Mouse (Mus musculus) limb, embryonic 14.5 days (tissue): ENCODE data around the gene Atp1b4. TPM values are rescaled to one million over a fixed set of nuclear protein-coding genes. Genes with fewer than 3 reads are reported as not detected.

Experiments
- ATAC-seq: fragments of 200-750 bp; cut with Nextera tagmentation; 2 replicates; pipeline ENCODE4 v1.8.0; 2017; ENCODE audit warnings: low read depth, moderate number of reproducible peaks, moderate TSS enrichment; ENCODE audit not compliant: low FRiP score
- DNase-seq: peaks from one replicate; pipeline ENCODE4 v3.0.0-alpha.2; 2015; ENCODE audit warnings: low spot score
- H3K27ac ChIP-seq: fragments of 300-500 bp; sonication (generic); replicated peaks from 2 replicates; pipeline ENCODE4 v1.5.1; 2014; ENCODE audit warnings: low read depth, mild to moderate bottlenecking, low read length, moderate library complexity, mixed read lengths
- H3K27me3 ChIP-seq: fragments of 300-500 bp; sonication (generic); 2 replicates; pipeline ENCODE4 v1.6.1; 2014; ENCODE audit warnings: low read length, mixed read lengths; ENCODE audit not compliant: control insufficient read depth, insufficient read depth
- H3K36me3 ChIP-seq: fragments of 300-500 bp; sonication (generic); 2 replicates; pipeline ENCODE4 v1.6.1; 2014; ENCODE audit warnings: mild to moderate bottlenecking, low read length, moderate library complexity, mixed read lengths; ENCODE audit not compliant: control insufficient read depth, insufficient read depth
- H3K4me1 ChIP-seq: fragments of 300-500 bp; sonication (generic); 2 replicates; pipeline ENCODE4 v1.6.1; 2014; ENCODE audit warnings: antibody characterized with exemption, low read length, mixed read lengths; ENCODE audit not compliant: control insufficient read depth, insufficient read depth
- H3K4me2 ChIP-seq: fragments of 300-500 bp; sonication (generic); replicated peaks from 2 replicates; pipeline ENCODE4 v1.6.1; 2014; ENCODE audit warnings: low read depth, mild to moderate bottlenecking, low read length, moderate library complexity; ENCODE audit not compliant: severe bottlenecking
- H3K4me3 ChIP-seq: fragments of 300-500 bp; sonication (generic); replicated peaks from 2 replicates; pipeline ENCODE4 v1.5.1; 2014; ENCODE audit warnings: low read length
- H3K9ac ChIP-seq: fragments of 300-500 bp; sonication (generic); 2 replicates; pipeline ENCODE4 v1.6.1; 2014; ENCODE audit warnings: mild to moderate bottlenecking, low read depth, low read length, moderate library complexity; ENCODE audit not compliant: severe bottlenecking
- H3K9me3 ChIP-seq: fragments of 300-500 bp; sonication (generic); 2 replicates; pipeline ENCODE4 v1.6.1; 2016; ENCODE audit warnings: low read length; ENCODE audit not compliant: control insufficient read depth
- POLR2A ChIP-seq: fragments of 200-500 bp; IDR thresholded peaks from 2 replicates; pipeline ENCODE4 v1.8.0; 2012; ENCODE audit warnings: inconsistent platforms, mild to moderate bottlenecking, moderate library complexity, borderline replicate concordance; ENCODE audit not compliant: insufficient read depth, insufficient read length; ENCODE audit errors: extremely low read depth
- WGBS: fragments of 180-500 bp; shearing (Covaris S2); extraction: QIAGEN DNeasy Blood & Tissue Kit; methylation state at CpG from one replicate; pipeline ENCODE4 v1.1.7; 2014; 5-methylcytosine and 5-hydroxymethylcytosine counted together
- polyA plus RNA-seq, 2 experiments: library from polyadenylated mRNA; depleted of rRNA in 1 of 2; stranded (reverse) in 1 of 2; unstranded in 1 of 2; fragments of >200 nt; fragmentation: Nextera tagmentation in 1 of 2; extraction: Ambion mirVana in 1 of 2; gene quantifications; 2 replicates each; pipeline versions ENCODE4 v1.2.1 to v1.2.3; 2012 to 2014

The Atp1b4 gene
- polyA plus RNA-seq (2012; rRNA removed) (3.5 and 5.5 TPM in 2 replicates), polyA plus RNA-seq (2014; fragmentation: Nextera tagmentation; extraction: Ambion mirVana) (5.3 and 7.0 TPM in 2 replicates)

- Histone ChIP-seq H3K4me1 (no peaks in the 10 kb centered on the region), H3K9me3 (no peaks in the 10 kb centered on the region), H3K27ac (no peak within 1 kb of the TSS), H3K27me3 (no peaks in the 10 kb centered on the region), H3K4me2 (no peak within 1 kb of the TSS), H3K9ac (no peak within 1 kb of the TSS), H3K4me3 (no peak within 1 kb of the TSS), H3K36me3 (no peaks in the 10 kb centered on the region)
- WGBS: 88% methylated on average over 8 of the region's 8 CpGs
- TF ChIP-seq POLR2A: no peak
- DNase-seq (no peak), ATAC-seq (no peak)
Observed at GRCm38 (mm10) chrX:38315884-38316283, at the start of gene Atp1b4. Gene Atp1b4 (plus strand): TSS chrX:38316184.

- H3K4me3 ChIP-seq: no peak overlapping the region
- 52% methylated on average over 4 of the region's 4 CpGs for WGBS
- no peak overlapping the region for H3K27ac ChIP-seq
- no peaks in the 10 kb centered on the region for H3K27me3 ChIP-seq
- no peak overlapping the region for H3K9ac ChIP-seq
- no peak for TF ChIP-seq POLR2A
- H3K36me3 ChIP-seq: no peaks in the 10 kb centered on the region
- no peak for DNase-seq
- no peak for ATAC-seq
- H3K4me2 ChIP-seq: no peak overlapping the region
- no peaks in the 10 kb centered on the region for H3K4me1 ChIP-seq
- no peaks in the 10 kb centered on the region for H3K9me3 ChIP-seq
Observed at GRCm38 (mm10) chrX:38308597-38308996, 7.4 kb upstream of the Atp1b4 start.

GRCm38 (mm10) chrX:38311054-38311453, 4.9 kb upstream of the Atp1b4 start:
- DNase-seq: no peak

GRCm38 (mm10) chrX:38312910-38313625, 2.9 kb upstream of the Atp1b4 start:
- H3K4me2 ChIP-seq: no peak overlapping the region
- no peak for TF ChIP-seq POLR2A
- no peak overlapping the region for H3K9ac ChIP-seq
- no peaks in the 10 kb centered on the region for H3K9me3 ChIP-seq
- H3K4me3 ChIP-seq: no peak overlapping the region
- WGBS: 57% methylated on average over 9 of the region's 9 CpGs
- H3K4me1 ChIP-seq: no peaks in the 10 kb centered on the region
- H3K27me3 ChIP-seq: no peaks in the 10 kb centered on the region
- no peak for ATAC-seq
- no peak overlapping the region for H3K27ac ChIP-seq
- no peak for DNase-seq
- H3K36me3 ChIP-seq: no peaks in the 10 kb centered on the region

More at GRCm38 (mm10) chrX:38311054-38311453, 4.9 kb upstream of the Atp1b4 start:
- ATAC-seq: no peak
- Histone ChIP-seq H3K36me3 (no peaks in the 10 kb centered on the region), H3K27me3 (no peaks in the 10 kb centered on the region), H3K9ac (no peak overlapping the region), H3K9me3 (no peaks in the 10 kb centered on the region), H3K4me2 (no peak overlapping the region), H3K27ac (no peak overlapping the region), H3K4me3 (no peak overlapping the region), H3K4me1 (no peaks in the 10 kb centered on the region)
- WGBS: 49% methylated on average over 2 of the region's 2 CpGs
- no peak for TF ChIP-seq POLR2A

DNA sequence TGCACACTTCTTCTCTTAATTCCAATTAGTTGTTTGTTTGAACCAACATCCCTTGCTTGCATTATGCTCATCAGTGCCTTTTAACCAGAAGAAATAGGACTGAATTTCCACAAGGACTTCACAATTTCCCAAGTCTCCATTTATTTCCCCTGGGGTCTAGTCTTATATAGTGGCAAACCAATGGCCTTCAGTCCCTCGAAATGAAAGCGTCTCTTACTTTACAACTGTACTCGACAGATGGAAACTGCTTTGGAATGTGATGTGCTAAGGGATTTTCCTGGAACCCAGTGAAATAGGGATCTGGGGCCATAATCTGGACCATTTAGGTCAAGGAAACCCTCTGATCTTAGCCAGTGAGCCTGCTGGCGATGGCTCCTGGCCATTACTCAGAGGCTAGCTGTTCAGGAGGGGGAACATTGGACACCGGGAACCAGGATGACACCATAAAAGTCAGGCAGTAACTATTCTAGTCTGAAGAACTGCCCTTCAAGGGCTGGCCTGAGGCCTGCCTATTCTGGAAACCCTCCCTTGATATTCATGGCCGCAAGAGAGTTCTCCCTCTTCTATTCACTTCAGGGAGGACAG, 2.3 kb upstream of the Atp1b4 start:
- 52% methylated on average over 6 of the region's 6 CpGs for WGBS
- no peak for TF ChIP-seq POLR2A
- no peak for ATAC-seq
- H3K27ac ChIP-seq: no peak overlapping the region
- H3K9ac ChIP-seq: no peak overlapping the region
- no peaks in the 10 kb centered on the region for H3K27me3 ChIP-seq
- no peak overlapping the region for H3K4me3 ChIP-seq
- DNase-seq: no peak
- H3K4me2 ChIP-seq: no peak overlapping the region
- no peaks in the 10 kb centered on the region for H3K9me3 ChIP-seq
- no peaks in the 10 kb centered on the region for H3K36me3 ChIP-seq
- no peaks in the 10 kb centered on the region for H3K4me1 ChIP-seq
